Mouse (Mus musculus): ENCODE measurements around the gene Ralgapa1. TPM values are rescaled to one million over a fixed set of nuclear protein-coding genes. Genes with fewer than 3 reads are reported as not detected.

The Ralgapa1 gene
- polyA plus RNA-seq, 1 experiment: 6.6 TPM

DNA sequence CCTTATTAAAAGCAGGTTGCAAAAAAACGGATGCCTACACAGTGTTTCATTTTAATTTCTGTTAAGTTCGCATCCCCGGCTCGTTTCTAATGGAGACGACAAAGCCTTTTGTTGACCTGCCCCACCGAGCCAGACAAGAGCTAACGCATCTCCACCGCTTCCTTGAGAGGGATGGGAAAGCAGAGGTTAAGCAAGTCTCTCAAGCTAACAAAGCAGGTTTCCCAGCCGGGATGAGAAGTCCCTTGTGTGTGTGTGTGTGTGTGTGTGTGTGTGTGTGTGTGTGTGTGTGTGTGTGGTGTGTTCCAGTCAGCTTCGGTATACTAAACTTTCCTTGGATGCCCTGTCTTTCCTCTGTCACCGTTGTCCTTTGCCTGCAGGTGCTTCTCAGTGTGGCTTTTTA is 249.8 kb downstream of the Ralgapa1 start:
- Histone ChIP-seq H3K9me3 (peaks cover 19% of the 10 kb centered on the region), H3K27me3 (replicated peaks) (peaks cover 15% of the 10 kb centered on the region), H3K4me1 (peaks cover 17% of the 10 kb centered on the region), H3K36me3 (replicated peaks; ENCODE audit: low read length) (no peaks in the 10 kb centered on the region), H3K4me3 (replicated peaks) (no peak overlapping the region)
- no peak for TF ChIP-seq FLI1 (IDR thresholded peaks at IDR 0.05; ENCODE audit: low read length)
- no peak for TF ChIP-seq GATA1 (IDR thresholded peaks at IDR 0.05; ENCODE audit: borderline replicate concordance, low read length)

GRCm38 (mm10) chr12:55570646-55571045 is 250.3 kb downstream of the Ralgapa1 start:
- Histone ChIP-seq H3K36me3 (replicated peaks; ENCODE audit: low read length) (no peaks in the 10 kb centered on the region), H3K4me3 (replicated peaks) (no peak overlapping the region), H3K4me1 (peaks cover 17% of the 10 kb centered on the region), H3K9me3 (peaks cover 24% of the 10 kb centered on the region), H3K27me3 (replicated peaks) (peaks cover 16% of the 10 kb centered on the region)
- TF ChIP-seq FLI1 (IDR thresholded peaks at IDR 0.05; ENCODE audit: low read length) (no peak), GATA1 (IDR thresholded peaks at IDR 0.05; ENCODE audit: borderline replicate concordance, low read length) (no peak)

- no peak overlapping the region for H3K4me3 ChIP-seq (replicated peaks)
- H3K36me3 ChIP-seq (replicated peaks; ENCODE audit: low read length): no peaks in the 10 kb centered on the region
- H3K4me1 ChIP-seq: peaks cover 17% of the 10 kb centered on the region
- TF ChIP-seq FLI1 (IDR thresholded peaks at IDR 0.05; ENCODE audit: low read length) (no peak), GATA1 (IDR thresholded peaks at IDR 0.05; ENCODE audit: borderline replicate concordance, low read length) (no peak)
- peaks cover 17% of the 10 kb centered on the region for H3K27me3 ChIP-seq (replicated peaks)
- H3K9me3 ChIP-seq: peaks cover 31% of the 10 kb centered on the region
These were observed 251.3 kb downstream of the Ralgapa1 start for GRCm38 (mm10) chr12:55569676-55570075.

GRCm38 (mm10) chr12:55568466-55568865 is 252.5 kb downstream of the Ralgapa1 start:
- Histone ChIP-seq H3K36me3 (replicated peaks; ENCODE audit: low read length) (no peaks in the 10 kb centered on the region), H3K4me1 (peaks cover 18% of the 10 kb centered on the region), H3K9me3 (peaks cover 30% of the 10 kb centered on the region), H3K4me3 (replicated peaks) (no peak overlapping the region), H3K27me3 (replicated peaks) (peaks cover 13% of the 10 kb centered on the region)
- TF ChIP-seq GATA1 (IDR thresholded peaks at IDR 0.05; ENCODE audit: borderline replicate concordance, low read length) (no peak), FLI1 (IDR thresholded peaks at IDR 0.05; ENCODE audit: low read length) (no peak)

- H3K9me3 ChIP-seq: peaks cover 26% of the 10 kb centered on the region
- TF ChIP-seq FLI1 (IDR thresholded peaks at IDR 0.05; ENCODE audit: low read length): no peak
- no peak for TF ChIP-seq GATA1 (IDR thresholded peaks at IDR 0.05; ENCODE audit: borderline replicate concordance, low read length)
- H3K4me3 ChIP-seq (replicated peaks): no peak overlapping the region
These were observed 254.1 kb downstream of the Ralgapa1 start for GRCm38 (mm10) chr12:55566837-55567236.

GRCm38 (mm10) chr12:55565867-55566266 is 255.1 kb downstream of the Ralgapa1 start:
- H3K4me3 ChIP-seq (replicated peaks): no peak overlapping the region
- H3K27me3 ChIP-seq (replicated peaks): peaks cover 10% of the 10 kb centered on the region
- no peaks in the 10 kb centered on the region for H3K36me3 ChIP-seq (replicated peaks; ENCODE audit: low read length)
- H3K4me1 ChIP-seq: peaks cover 22% of the 10 kb centered on the region
- peaks cover 23% of the 10 kb centered on the region for H3K9me3 ChIP-seq
- TF ChIP-seq GATA1 (IDR thresholded peaks at IDR 0.05; ENCODE audit: borderline replicate concordance, low read length) (no peak), FLI1 (IDR thresholded peaks at IDR 0.05; ENCODE audit: low read length) (no peak)

More at GRCm38 (mm10) chr12:55566837-55567236, 254.1 kb downstream of the Ralgapa1 start:
- Histone ChIP-seq H3K4me1 (peaks cover 22% of the 10 kb centered on the region), H3K27me3 (replicated peaks) (peaks cover 11% of the 10 kb centered on the region), H3K36me3 (replicated peaks; ENCODE audit: low read length) (no peaks in the 10 kb centered on the region)

DNA sequence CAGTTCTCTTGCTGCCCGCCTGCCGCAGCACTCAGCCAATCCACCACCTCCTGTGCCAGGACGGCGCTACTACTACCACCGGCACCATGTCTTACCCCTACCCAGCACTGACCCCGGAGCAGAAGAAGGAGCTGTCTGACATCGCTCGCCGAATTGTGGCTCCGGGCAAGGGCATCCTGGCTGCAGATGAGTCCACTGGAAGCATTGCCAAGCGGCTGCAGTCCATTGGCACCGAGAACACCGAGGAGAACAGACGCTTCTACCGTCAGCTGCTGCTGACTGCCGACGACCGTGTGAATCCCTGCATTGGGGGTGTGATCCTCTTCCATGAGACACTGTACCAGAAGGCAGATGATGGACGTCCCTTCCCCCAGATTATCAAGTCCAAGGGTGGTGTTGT is 255.8 kb downstream of the Ralgapa1 start, which contains the start of gene Aldoart2:
Aldoart2 (plus strand) TSS at position 34 of the 400 bp plus-strand sequence.
- peaks cover 16% of the 10 kb centered on the region for H3K9me3 ChIP-seq
- no peaks in the 10 kb centered on the region for H3K36me3 ChIP-seq (replicated peaks; ENCODE audit: low read length)
- peaks cover 8% of the 10 kb centered on the region for H3K27me3 ChIP-seq (replicated peaks)
- H3K4me1 ChIP-seq: peaks cover 25% of the 10 kb centered on the region
- TF ChIP-seq GATA1 (IDR thresholded peaks at IDR 0.05; ENCODE audit: borderline replicate concordance, low read length) (no peak), FLI1 (IDR thresholded peaks at IDR 0.05; ENCODE audit: low read length) (no peak)
- no peak within 1 kb of the TSS for H3K4me3 ChIP-seq (replicated peaks)

DNA sequence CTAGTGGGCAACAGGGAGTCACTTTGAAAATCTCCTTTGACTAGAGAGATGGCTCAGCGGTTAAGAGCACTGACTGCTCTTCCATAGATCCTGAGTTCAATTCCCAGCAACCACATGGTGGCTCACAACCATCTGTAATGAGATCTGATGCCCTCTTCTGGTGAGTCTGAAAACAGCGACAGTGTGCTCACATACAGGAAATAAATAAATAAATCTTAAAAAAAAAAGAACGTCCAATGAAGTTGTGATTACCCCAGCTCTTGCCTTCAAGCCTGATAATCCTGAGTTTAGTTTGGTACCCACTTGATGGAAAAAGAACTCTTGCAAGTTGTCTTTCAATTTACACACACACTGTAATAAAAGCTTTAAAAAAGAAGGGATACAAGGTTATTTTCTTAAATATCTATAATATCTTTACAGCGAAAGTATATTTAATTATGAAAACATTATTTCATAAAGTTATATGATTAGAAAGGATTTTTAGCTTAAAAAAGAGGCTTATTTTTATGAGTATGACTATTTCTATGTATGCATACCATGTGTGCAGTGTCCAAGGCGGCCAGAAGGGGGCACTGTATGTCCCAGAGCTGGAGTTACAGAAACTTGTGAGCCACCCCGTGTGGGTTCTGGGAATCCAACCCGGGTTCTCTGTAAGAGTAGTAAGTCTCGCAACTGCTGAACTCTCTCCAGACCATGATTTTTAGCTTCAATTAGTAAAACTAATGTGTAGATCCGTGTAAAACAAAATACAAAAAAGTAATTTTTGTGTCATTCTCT is 256.6 kb downstream of the Ralgapa1 start:
- peaks cover 8% of the 10 kb centered on the region for H3K27me3 ChIP-seq (replicated peaks)
- H3K4me1 ChIP-seq: peaks cover 27% of the 10 kb centered on the region
- TF ChIP-seq GATA1 (IDR thresholded peaks at IDR 0.05; ENCODE audit: borderline replicate concordance, low read length) (no peak), FLI1 (IDR thresholded peaks at IDR 0.05; ENCODE audit: low read length) (no peak)
- no peaks in the 10 kb centered on the region for H3K36me3 ChIP-seq (replicated peaks; ENCODE audit: low read length)
- H3K4me3 ChIP-seq (replicated peaks): no peak overlapping the region
- H3K9me3 ChIP-seq: peaks cover 14% of the 10 kb centered on the region

DNA sequence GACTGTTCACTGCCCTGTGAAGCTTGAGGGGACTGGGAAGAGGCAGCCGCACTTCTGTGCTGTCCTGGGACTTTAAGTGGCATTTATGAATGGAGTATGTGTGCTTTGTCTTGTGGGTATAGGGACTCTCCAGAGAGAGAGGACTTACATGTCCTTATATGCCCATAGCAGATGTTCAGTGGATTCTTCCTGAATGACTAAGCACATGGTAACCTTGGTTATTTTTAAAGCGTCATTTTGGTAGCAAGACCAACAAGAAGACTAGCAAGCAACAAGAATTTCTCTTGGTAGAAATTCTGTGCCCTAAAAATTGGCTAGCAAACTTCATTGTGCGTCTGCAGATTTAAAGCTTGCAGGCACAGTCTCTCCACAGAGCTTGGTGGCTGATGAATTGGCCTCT is 257.2 kb downstream of the Ralgapa1 start:
- Histone ChIP-seq H3K4me3 (replicated peaks) (peak overlapping the region; percentile 24), H3K9me3 (peaks cover 14% of the 10 kb centered on the region), H3K4me1 (peaks cover 24% of the 10 kb centered on the region), H3K36me3 (replicated peaks; ENCODE audit: low read length) (no peaks in the 10 kb centered on the region), H3K27me3 (replicated peaks) (peaks cover 8% of the 10 kb centered on the region)
- TF ChIP-seq GATA1 (IDR thresholded peaks at IDR 0.05; ENCODE audit: borderline replicate concordance, low read length): no peak
- no peak for TF ChIP-seq FLI1 (IDR thresholded peaks at IDR 0.05; ENCODE audit: low read length)

GRCm38 (mm10) chr12:55560025-55560690 is 260.8 kb downstream of the Ralgapa1 start:
- H3K4me1 ChIP-seq: peaks cover 21% of the 10 kb centered on the region

More at GRCm38 (mm10) chr12:55560025-55560690, 260.8 kb downstream of the Ralgapa1 start:
- TF ChIP-seq GATA1 (IDR thresholded peaks at IDR 0.05; ENCODE audit: borderline replicate concordance, low read length): no peak
- no peak for TF ChIP-seq FLI1 (IDR thresholded peaks at IDR 0.05; ENCODE audit: low read length)
- peaks cover 2% of the 10 kb centered on the region for H3K9me3 ChIP-seq
- H3K27me3 ChIP-seq (replicated peaks): peaks cover 4% of the 10 kb centered on the region
- H3K4me3 ChIP-seq (replicated peaks): peak overlapping the region; percentile 89
- H3K36me3 ChIP-seq (replicated peaks; ENCODE audit: low read length): no peaks in the 10 kb centered on the region

All from megakaryocyte, embryonic 14.5 days (primary cell).